Mouse (Mus musculus) kidney, adult 2 months (tissue): Measurements from ENCODE around the gene Cxcl10. TPM values are rescaled to one million over a fixed set of nuclear protein-coding genes. Genes with fewer than 3 reads are reported as not detected.
A peak's percentile ranks its signal among the peaks of the same experiment; 100 is the strongest.

Experiments used
- DNase-seq: peaks from one replicate; pipeline ENCODE4 v3.0.0; 2021
- H3K27ac ChIP-seq: fragments of 200-500 bp; 2 replicates; pipeline ENCODE4 v1.5.1; 2012; ENCODE audit warnings: low read depth, low read length, control low read depth, inconsistent platforms; ENCODE audit not compliant: insufficient read depth
- H3K27me3 ChIP-seq: fragments of 200-500 bp; replicated peaks from 2 replicates; pipeline ENCODE4 v1.6.1; 2012; ENCODE audit warnings: mild to moderate bottlenecking, moderate library complexity, low read length, inconsistent platforms; ENCODE audit not compliant: control insufficient read depth, insufficient read depth
- H3K36me3 ChIP-seq: fragments of 200-500 bp; 2 replicates; pipeline ENCODE4 v1.6.1; 2012; ENCODE audit warnings: mild to moderate bottlenecking, moderate library complexity, low read length, inconsistent platforms; ENCODE audit not compliant: control insufficient read depth, insufficient read depth
- H3K4me1 ChIP-seq: fragments of 200-500 bp; 2 replicates; pipeline ENCODE4 v1.6.1; 2011; ENCODE audit warnings: low read length; ENCODE audit not compliant: control insufficient read depth, insufficient read depth
- H3K4me3 ChIP-seq: fragments of 200-500 bp; 2 replicates; pipeline ENCODE4 v1.5.1; 2011; ENCODE audit warnings: mild to moderate bottlenecking, low read depth, low read length, control low read depth; ENCODE audit not compliant: insufficient read depth
- CTCF ChIP-seq: fragments of 200-500 bp; conservative IDR thresholded peaks from 2 replicates; pipeline ENCODE4 v1.5.1; 2011; ENCODE audit warnings: low read depth, mild to moderate bottlenecking, control low read depth, low read length, moderate library complexity, mixed read lengths; ENCODE audit not compliant: insufficient read depth, insufficient read length
- POLR2A ChIP-seq: fragments of 200-500 bp; IDR thresholded peaks from one replicate; pipeline ENCODE4 v1.6.1; 2011; ENCODE audit warnings: low read depth, low read length, control low read depth
- WGBS: fragments of 180-500 bp; shearing (Covaris S2); methylation state at CpG from one replicate; pipeline ENCODE4 v1.1.7; 2018; 5-methylcytosine and 5-hydroxymethylcytosine counted together
- polyA plus RNA-seq: library from polyadenylated mRNA; depleted of rRNA; stranded (reverse); fragments of >200 nt; gene quantifications from 2 replicates; pipeline ENCODE4 v1.2.3, GENCODE M21; 2012

Cxcl10 gene
- polyA plus RNA-seq, 1 experiment = 16.6 TPM

DNA sequence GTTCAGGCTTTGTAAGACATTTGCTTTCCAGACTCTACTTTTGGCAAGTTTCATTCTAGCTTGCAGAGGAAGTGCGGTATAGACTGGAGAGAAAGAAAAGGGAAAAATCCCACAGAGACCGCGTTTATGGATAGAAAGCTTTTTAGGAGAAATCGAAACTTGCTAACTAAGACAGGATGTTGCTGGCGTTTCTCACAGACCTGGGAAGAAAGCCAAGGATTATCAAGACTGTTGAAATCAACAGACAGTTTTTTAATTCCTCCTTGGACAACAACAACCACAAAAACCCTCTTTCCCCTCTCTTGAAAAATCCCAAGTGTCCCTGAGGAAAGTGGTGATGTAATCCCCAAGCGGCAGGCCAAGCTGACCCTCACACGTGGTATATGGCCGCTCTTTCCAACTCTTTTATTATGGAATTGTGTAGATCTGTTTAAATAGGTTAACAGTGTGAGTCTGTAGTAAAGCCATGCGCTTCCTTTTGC lies 16.3 kb downstream of the Cxcl10 start:
- TF ChIP-seq CTCF (no peak), POLR2A (no peak)
- H3K36me3 ChIP-seq = no peaks in the 10 kb centered on the region
- 58% methylated on average over 9 of the region's 9 CpGs for WGBS
- 0 out of 2 replicates have a peak overlapping the region, but pooled peaks have one; percentile 10 for H3K4me3 ChIP-seq
- no peaks in the 10 kb centered on the region for H3K4me1 ChIP-seq
- DNase-seq = peak; percentile 80
- peak overlapping the region; percentile 89 for H3K27ac ChIP-seq
- no peaks in the 10 kb centered on the region; the same call in 1 of the 2 replicates for H3K27me3 ChIP-seq

DNA sequence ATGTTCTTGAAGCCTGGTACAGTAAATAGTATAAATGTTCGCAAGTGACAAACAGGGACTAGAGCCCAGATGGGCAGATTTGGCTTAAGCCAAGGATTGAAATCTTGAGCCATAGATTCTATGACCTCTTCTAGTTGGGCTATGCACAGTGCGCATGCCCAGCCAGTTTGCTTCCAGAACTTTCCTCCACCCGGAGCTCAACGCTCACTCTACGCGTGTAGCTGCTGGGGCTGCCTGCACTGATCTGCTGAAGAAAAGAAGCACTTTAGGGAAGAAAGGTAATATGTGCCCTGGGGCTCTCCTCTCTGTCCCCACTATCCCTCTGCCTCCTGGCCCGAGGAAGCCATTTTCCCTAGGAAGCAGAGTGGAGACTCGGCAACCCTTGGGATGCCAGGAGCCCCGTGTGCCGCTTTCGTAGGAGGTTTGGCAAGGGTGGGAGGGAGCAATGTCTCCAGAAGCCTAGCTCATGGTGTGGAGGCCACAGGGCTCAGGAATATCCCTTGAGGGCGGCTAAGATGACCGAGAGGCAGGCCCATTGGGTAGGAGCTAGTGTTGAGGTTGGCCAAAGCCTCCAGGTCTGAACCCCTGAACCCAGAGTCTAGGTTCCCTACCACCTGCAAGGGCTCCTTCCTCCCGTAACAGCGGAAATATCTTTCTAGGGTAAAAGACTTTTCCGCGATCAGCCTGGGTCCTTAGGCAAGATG lies 16.9 kb downstream of the Cxcl10 start, which contains the start of gene Art3:
Gene Art3 (plus strand): TSS at position 193 of the 704 bp plus-strand sequence.
- DNase-seq = no peak
- no peaks in the 10 kb centered on the region for H3K36me3 ChIP-seq
- TF ChIP-seq CTCF = no peak
- TF ChIP-seq POLR2A = no peak
- H3K4me1 ChIP-seq = no peaks in the 10 kb centered on the region
- H3K4me3 ChIP-seq = 0 out of 2 replicates have a peak within 1 kb of the TSS, but pooled peaks have one; percentile 13
- 86% methylated on average over 17 of the region's 17 CpGs for WGBS
- H3K27ac ChIP-seq = peak within 1 kb of the TSS; percentile 89
- no peaks in the 10 kb centered on the region; the same call in 1 of the 2 replicates for H3K27me3 ChIP-seq

DNA sequence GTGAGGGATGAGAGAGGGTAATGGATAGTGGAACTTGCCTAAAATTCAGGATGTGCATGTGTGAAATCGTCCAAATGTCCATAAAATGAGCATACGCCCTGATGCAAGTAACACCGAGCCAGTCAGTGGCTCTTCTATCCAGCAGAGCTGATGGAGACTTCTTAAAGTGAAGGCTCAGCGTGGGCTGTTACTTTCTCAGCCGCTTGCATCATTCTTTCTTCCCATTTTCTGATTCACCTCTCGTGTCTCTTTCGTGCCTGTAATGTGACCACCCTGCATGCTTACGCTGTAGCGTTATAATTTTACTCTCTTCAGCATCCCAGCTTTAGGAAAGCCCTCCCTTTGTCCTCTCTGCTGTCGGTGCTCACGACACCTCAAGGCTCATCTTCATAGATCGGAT lies 17.6 kb downstream of the Cxcl10 start:
- no peaks in the 10 kb centered on the region for H3K4me1 ChIP-seq
- H3K27me3 ChIP-seq = no peaks in the 10 kb centered on the region; the same call in 1 of the 2 replicates
- no peak for DNase-seq
- no peak overlapping the region for H3K4me3 ChIP-seq
- H3K27ac ChIP-seq = no peak overlapping the region
- TF ChIP-seq CTCF = no peak
- TF ChIP-seq POLR2A = no peak
- no peaks in the 10 kb centered on the region for H3K36me3 ChIP-seq
- WGBS = 88% methylated on average over 12 of the region's 12 CpGs

DNA sequence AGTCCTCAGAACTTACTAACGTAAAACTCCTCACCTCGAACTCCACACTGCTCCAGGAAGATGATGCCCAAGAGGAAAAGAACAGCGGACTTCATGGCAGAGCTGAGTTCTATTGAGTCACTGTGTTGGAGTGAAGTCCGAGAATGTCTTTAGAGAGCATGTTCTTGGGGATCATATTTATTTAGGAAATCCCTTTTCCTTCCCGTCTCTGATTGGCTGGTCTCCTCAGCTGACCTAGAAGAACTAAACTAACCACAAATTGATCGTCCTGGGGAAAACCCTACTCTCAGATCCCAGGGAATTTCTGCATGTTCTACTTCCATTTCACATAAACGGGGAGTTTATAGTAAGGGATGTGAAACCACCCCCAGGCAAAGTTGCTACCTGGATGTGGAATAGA lies 20.8 kb downstream of the Cxcl10 start, which contains the start of gene Cxcl9:
Gene Cxcl9 (minus strand): TSS at position 151 of the 400 bp plus-strand sequence.
- no peak within 1 kb of the TSS for H3K27ac ChIP-seq
- TF ChIP-seq POLR2A = no peak
- TF ChIP-seq CTCF = no peak
- 0 out of 2 replicates have a peak, but pooled peaks cover 2% of the 10 kb centered on the region for H3K4me1 ChIP-seq
- no peak within 1 kb of the TSS for H3K4me3 ChIP-seq
- H3K27me3 ChIP-seq = no peaks in the 10 kb centered on the region; the same call in 1 of the 2 replicates
- WGBS = 82% methylated on average over 7 of the region's 7 CpGs
- H3K36me3 ChIP-seq = no peaks in the 10 kb centered on the region
- DNase-seq = no peak

DNA sequence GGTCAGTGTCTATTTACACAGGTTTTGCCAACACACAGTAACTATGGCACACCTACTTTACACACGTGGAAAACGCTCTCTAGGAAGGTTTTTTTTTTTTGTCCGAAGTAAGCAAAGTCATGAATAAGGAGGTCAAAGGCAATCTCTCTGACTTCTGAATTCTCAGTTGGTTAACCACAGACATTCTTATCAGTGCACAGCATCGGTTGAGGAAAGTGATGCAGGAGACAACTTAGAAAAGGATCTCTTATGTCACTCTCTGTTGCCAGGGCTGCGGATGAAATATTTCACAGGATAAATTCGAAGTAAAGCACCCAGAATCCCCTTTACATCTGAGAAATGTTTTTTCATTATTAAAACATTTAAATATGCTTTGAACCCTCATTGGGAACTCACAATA lies 21.3 kb downstream of the Cxcl10 start:
- Histone ChIP-seq H3K27ac (no peak overlapping the region), H3K4me3 (no peak overlapping the region), H3K36me3 (no peaks in the 10 kb centered on the region), H3K27me3 (no peaks in the 10 kb centered on the region; the same call in 1 of the 2 replicates), H3K4me1 (0 out of 2 replicates have a peak, but pooled peaks cover 2% of the 10 kb centered on the region)
- no peak for DNase-seq
- 70% methylated on average over 6 of the region's 6 CpGs for WGBS
- TF ChIP-seq POLR2A (no peak), CTCF (no peak)

DNA sequence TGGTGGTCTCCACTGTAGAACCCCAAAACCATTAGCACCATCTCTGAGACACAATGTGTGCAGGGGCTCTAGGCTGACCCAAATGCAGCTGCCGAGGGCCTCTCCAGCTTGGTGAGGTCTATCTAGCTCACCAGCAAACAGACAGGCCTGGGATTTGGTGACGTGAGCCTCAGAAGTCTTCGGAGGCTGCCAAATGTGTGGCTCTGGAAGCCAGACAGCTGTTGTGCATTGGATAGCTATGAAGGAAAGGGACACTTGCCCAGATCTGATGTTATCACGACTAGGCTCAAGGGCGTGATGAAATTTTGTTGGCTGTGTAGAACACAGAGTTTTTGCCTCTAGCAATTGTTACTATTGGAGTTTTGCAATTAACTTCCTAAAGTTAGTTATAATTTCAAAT lies 25.4 kb downstream of the Cxcl10 start:
- WGBS = 55% methylated on average over 5 of the region's 5 CpGs
- Histone ChIP-seq H3K27ac (peak overlapping the region; percentile 62; the same call in 1 of the 2 replicates), H3K4me1 (peaks cover 6% of the 10 kb centered on the region; the same call in 1 of the 2 replicates), H3K27me3 (no peaks in the 10 kb centered on the region; the same call in 1 of the 2 replicates), H3K36me3 (no peaks in the 10 kb centered on the region), H3K4me3 (no peak overlapping the region)
- DNase-seq = peak; percentile 68
- no peak for TF ChIP-seq POLR2A
- no peak for TF ChIP-seq CTCF

DNA sequence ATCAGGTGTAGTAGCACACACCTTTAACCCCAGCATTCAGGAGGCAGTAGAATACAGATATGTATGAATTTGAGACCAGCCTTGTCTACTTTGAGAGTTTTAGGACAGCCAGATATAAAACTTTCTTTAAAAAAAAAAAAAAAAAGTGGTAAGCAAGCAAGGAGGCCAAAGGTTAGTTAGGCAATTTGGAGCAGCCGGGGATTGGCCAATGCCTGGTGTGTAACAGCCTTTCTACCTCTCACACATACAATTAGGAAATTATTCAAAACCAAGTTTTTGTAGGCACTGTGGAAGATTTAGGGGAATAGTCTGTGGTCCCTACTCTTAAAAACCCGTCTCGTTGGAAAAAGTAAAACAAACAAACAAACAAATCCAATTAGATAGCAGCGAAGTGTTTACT lies 26.1 kb downstream of the Cxcl10 start:
- no peak overlapping the region for H3K27ac ChIP-seq
- peaks cover 6% of the 10 kb centered on the region; the same call in 1 of the 2 replicates for H3K4me1 ChIP-seq
- DNase-seq = peak; percentile 23
- H3K36me3 ChIP-seq = no peaks in the 10 kb centered on the region
- 80% methylated on average over 4 of the region's 4 CpGs for WGBS
- H3K27me3 ChIP-seq = no peaks in the 10 kb centered on the region; the same call in 1 of the 2 replicates
- TF ChIP-seq POLR2A (no peak), CTCF (no peak)
- H3K4me3 ChIP-seq = no peak overlapping the region
